Mouse (Mus musculus) forebrain, embryonic 12.5 days (tissue): ENCODE data around the gene Fam76a. TPM values are rescaled to one million over a fixed set of nuclear protein-coding genes. Genes with fewer than 3 reads are reported as not detected.

Source experiments
- ATAC-seq: fragments of 200-750 bp; cut with Nextera tagmentation; 2 replicates; pipeline ENCODE4 v1.8.0; 2017; ENCODE audit warnings: moderate TSS enrichment; ENCODE audit not compliant: low FRiP score
- H3K27ac ChIP-seq: fragments of 300-500 bp; sonication (generic); 2 replicates; pipeline ENCODE4 v1.5.1; 2016; ENCODE audit warnings: mild to moderate bottlenecking
- H3K27me3 ChIP-seq: fragments of 300-500 bp; sonication (generic); 2 replicates; pipeline ENCODE4 v1.6.1; 2016; ENCODE audit warnings: mild to moderate bottlenecking
- H3K36me3 ChIP-seq: fragments of 300-500 bp; sonication (generic); replicated peaks from 2 replicates; pipeline ENCODE4 v1.6.1; 2016; ENCODE audit warnings: mild to moderate bottlenecking
- H3K4me1 ChIP-seq: fragments of 300-500 bp; sonication (generic); 2 replicates; pipeline ENCODE4 v1.6.1; 2016
- H3K4me2 ChIP-seq: fragments of 300-500 bp; sonication (generic); 2 replicates; pipeline ENCODE4 v1.6.1; 2016; ENCODE audit warnings: mild to moderate bottlenecking, moderate library complexity
- H3K4me3 ChIP-seq: fragments of 300-500 bp; sonication (generic); replicated peaks from 2 replicates; pipeline ENCODE4 v1.5.1; 2016; ENCODE audit warnings: mild to moderate bottlenecking
- H3K9ac ChIP-seq: fragments of 300-500 bp; sonication (generic); 2 replicates; pipeline ENCODE4 v1.6.1; 2016; ENCODE audit warnings: mild to moderate bottlenecking
- H3K9me3 ChIP-seq: fragments of 300-500 bp; sonication (generic); 2 replicates; pipeline ENCODE4 v1.6.1; 2016
- WGBS: fragments of 180-500 bp; shearing (Covaris S2); methylation state at CpG from one replicate; pipeline ENCODE4 v1.1.7; 2016; 5-methylcytosine and 5-hydroxymethylcytosine counted together
- polyA plus RNA-seq: library from polyadenylated mRNA; unstranded; fragments of >200 nt; fragmentation: Nextera tagmentation; extraction: Ambion mirVana; gene quantifications from 2 replicates; pipeline ENCODE4 v1.2.1, GENCODE M21; 2016

Fam76a gene
- polyA plus RNA-seq: 30.3 and 31.3 TPM in 2 replicates

DNA sequence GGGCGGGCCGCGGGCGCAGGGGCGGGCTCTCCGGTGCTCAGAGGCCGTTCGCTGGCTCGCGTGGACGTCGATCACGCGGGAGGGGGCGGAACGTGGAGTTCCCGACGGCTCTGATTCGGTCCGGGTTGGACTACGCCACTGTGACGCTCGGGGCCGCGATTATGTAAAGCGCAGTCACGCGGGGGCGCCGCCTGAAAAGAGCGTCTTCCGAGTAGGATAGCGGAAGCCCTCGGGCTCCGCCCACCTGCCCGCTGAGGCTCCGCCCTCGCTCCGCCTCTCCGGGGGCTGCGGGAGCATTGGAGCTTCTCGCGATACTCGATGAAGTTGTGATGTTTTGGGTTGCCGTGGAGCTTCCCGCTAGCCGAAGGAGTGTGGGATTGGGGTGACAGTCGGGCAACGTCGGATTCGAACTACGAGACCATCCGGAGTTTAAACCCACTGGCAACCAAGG is at the start of gene Fam76a:
TSS of gene Fam76a (minus strand) at position 1 of the 451 bp plus-strand sequence.
- peak; percentile 98 for ATAC-seq
- Histone ChIP-seq H3K36me3 (peaks cover 17% of the 10 kb centered on the region; the same call in 1 of the 2 replicates), H3K4me2 (peak within 1 kb of the TSS; percentile 79), H3K27me3 (no peaks in the 10 kb centered on the region), H3K27ac (peak within 1 kb of the TSS; percentile 86), H3K9me3 (no peaks in the 10 kb centered on the region), H3K9ac (peak within 1 kb of the TSS; percentile 89), H3K4me1 (peaks cover 21% of the 10 kb centered on the region), H3K4me3 (peak within 1 kb of the TSS; percentile 89)
- under 1% methylated on average over 53 of the region's 53 CpGs for WGBS

DNA sequence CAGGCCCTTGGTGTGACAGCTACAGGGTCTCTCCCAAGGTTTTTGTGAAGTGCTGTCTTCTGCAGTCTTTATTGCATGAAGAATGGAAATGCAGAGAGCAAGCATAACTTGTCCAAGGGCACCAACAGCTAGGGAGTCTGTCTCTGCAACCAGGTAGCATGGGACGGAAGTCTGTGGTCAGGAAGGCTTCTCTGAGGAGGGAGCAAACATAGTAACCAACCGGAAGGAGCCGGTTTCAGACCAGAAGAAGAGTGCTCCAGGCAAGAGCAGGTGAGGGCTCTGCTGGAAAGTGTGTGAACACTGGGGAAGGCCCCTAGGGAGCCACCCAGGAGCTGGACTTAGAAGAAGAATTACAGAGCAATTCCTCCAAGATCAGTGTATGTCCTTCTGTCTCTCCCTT is 49.7 kb upstream of the Fam76a start:
- Histone ChIP-seq H3K27ac (no peak overlapping the region), H3K4me3 (no peak overlapping the region), H3K36me3 (no peaks in the 10 kb centered on the region), H3K4me1 (peaks cover 31% of the 10 kb centered on the region), H3K4me2 (no peak overlapping the region), H3K9ac (no peak overlapping the region), H3K27me3 (peaks cover 54% of the 10 kb centered on the region), H3K9me3 (no peaks in the 10 kb centered on the region)
- no peak for ATAC-seq
- 77% methylated on average over 3 of the region's 3 CpGs for WGBS

DNA sequence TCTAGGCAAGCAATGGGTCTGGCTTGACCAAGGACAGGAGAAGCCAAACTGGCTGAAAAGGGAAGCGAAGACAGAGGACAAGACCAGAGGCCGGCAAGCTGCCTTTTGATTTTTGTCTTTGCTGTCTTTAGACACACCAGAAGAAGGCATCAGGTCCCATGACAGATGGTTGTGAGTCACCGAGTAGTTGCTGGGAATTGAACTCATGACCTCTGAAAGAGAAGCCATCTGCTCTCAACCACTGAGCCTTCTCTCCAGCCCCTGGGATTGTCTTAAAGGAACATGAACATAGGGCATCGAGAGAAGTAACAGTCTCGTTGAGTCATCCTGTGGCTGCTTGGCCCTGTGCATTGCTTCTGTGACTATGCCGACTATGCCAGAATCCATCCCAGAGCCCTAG is 49.2 kb upstream of the Fam76a start:
- Histone ChIP-seq H3K27me3 (peaks cover 49% of the 10 kb centered on the region), H3K4me2 (no peak overlapping the region), H3K4me3 (no peak overlapping the region), H3K9me3 (no peaks in the 10 kb centered on the region), H3K4me1 (peaks cover 31% of the 10 kb centered on the region), H3K27ac (no peak overlapping the region), H3K36me3 (no peaks in the 10 kb centered on the region), H3K9ac (no peak overlapping the region)
- no peak for ATAC-seq
- 79% methylated on average over 6 of the region's 6 CpGs for WGBS

DNA sequence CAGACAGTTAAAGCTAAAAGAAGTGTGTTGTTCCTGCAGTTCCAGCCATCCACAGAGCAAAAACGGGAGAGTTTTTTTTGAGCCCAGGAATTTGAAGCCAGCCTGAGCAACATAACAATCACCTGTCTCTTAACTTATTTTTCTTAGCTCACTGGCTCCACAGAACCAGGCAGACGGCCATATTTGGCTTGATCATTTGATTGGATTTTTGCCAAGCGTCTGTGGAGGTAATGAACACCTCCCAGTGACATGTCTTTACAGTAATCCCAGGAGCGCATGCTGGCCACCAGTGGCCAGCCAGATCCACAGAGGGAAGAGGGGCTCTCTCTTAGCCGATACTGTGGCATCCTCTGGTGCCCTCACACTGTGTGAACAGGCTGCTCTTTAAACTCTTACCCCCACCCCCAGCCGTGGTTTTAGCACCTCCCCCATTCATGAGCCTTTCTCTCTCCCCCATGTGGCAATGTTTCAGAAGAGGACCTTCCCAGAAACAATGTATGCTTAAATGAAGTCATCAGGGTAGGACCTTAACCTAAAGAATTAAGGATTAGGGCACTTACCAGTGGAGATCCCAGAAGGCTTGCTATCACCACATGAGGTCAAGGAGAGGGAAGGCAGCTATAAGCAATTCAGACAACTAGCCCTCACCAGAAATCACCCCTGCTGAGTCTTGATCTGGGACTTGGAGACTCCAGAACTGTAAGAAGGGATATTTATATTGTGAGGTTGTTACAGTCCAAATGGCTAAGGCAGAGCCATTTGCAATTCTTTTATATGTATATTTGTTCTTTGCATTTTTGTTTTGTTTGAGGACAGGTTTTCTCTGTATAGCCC is 46.0 kb upstream of the Fam76a start:
- no peak for ATAC-seq
- no peak overlapping the region for H3K4me2 ChIP-seq
- H3K9me3 ChIP-seq: no peaks in the 10 kb centered on the region
- peaks cover 16% of the 10 kb centered on the region for H3K27me3 ChIP-seq
- no peak overlapping the region for H3K9ac ChIP-seq
- H3K27ac ChIP-seq: no peak overlapping the region
- no peak overlapping the region for H3K4me3 ChIP-seq
- H3K4me1 ChIP-seq: peaks cover 24% of the 10 kb centered on the region
- WGBS: 45% methylated on average over 6 of the region's 6 CpGs
- no peaks in the 10 kb centered on the region for H3K36me3 ChIP-seq

DNA sequence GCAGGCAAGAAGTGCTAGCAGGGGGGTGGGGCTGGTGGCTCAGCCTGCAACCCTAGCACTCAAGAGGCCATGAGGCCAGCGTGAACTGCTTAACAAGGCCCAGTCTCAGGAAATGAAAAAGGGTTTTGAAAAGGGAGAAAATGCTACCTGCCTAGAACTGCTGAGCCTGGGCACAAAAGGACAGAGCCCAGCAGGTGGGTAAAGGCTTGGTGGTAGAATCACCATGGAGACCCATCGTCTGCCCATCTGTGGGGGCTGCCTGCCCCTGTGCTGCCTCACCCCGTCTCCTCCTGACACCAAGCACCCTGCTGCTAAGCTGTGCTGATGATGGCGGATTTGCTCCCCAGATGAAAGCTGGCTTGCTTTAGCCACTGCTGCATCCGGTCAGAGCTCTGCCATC is 42.1 kb upstream of the Fam76a start:
- Histone ChIP-seq H3K4me1 (peaks cover 40% of the 10 kb centered on the region), H3K4me3 (no peak overlapping the region), H3K27me3 (no peaks in the 10 kb centered on the region), H3K9ac (no peak overlapping the region), H3K4me2 (no peak overlapping the region), H3K27ac (peak overlapping the region; percentile 78), H3K36me3 (no peaks in the 10 kb centered on the region), H3K9me3 (no peaks in the 10 kb centered on the region)
- WGBS: 17% methylated on average over 5 of the region's 5 CpGs
- ATAC-seq: no peak; the same call in 1 of the 2 replicates

DNA sequence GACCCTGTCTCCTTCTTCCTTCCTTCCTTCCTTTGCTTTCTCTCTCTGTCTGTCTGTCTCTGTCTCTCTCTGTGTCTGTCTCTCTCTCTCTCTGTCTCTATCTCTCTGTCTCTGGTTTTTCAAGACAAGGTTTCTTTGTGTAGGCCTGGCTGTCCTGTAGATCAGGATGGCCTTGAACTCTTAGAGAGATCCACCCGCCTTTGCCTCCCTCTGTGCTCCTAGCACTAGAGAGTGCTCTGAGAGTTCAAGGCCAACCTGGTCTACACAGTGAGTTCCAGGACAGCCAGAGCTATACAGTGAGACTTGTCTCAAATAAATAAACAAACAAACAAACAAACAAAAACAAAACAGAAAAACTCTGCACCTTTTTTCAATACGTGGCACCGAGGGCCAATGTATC is 41.7 kb upstream of the Fam76a start:
- 25% methylated on average over 3 of the region's 3 CpGs for WGBS
- no peak for ATAC-seq
- H3K9ac ChIP-seq: no peak overlapping the region
- peak overlapping the region; percentile 78; the same call in 1 of the 2 replicates for H3K27ac ChIP-seq
- no peaks in the 10 kb centered on the region for H3K27me3 ChIP-seq
- no peaks in the 10 kb centered on the region for H3K9me3 ChIP-seq
- no peaks in the 10 kb centered on the region for H3K36me3 ChIP-seq
- H3K4me3 ChIP-seq: no peak overlapping the region
- H3K4me2 ChIP-seq: no peak overlapping the region
- H3K4me1 ChIP-seq: peaks cover 45% of the 10 kb centered on the region

DNA sequence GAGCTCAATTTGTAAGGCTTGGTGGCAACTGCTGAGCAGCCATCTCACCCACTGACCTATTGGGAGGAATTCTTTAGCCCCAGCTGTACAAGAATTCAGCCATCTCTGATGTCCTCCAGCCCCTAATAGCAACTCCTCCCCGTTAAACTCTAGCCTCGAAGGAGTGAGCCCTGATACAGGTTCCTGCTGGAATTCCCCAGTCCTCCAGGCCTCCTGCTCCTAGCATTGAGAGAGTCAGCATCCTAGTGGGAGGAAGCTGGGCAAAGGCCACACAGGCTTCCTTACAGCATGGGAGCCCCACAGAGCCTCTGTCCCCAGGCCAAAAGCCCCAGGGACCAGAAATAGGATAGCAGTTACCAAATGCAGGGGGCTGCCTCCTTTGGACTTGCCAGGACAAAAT is 41.1 kb upstream of the Fam76a start:
- peaks cover 49% of the 10 kb centered on the region for H3K4me1 ChIP-seq
- 33% methylated on average over 2 of the region's 2 CpGs for WGBS

DNA sequence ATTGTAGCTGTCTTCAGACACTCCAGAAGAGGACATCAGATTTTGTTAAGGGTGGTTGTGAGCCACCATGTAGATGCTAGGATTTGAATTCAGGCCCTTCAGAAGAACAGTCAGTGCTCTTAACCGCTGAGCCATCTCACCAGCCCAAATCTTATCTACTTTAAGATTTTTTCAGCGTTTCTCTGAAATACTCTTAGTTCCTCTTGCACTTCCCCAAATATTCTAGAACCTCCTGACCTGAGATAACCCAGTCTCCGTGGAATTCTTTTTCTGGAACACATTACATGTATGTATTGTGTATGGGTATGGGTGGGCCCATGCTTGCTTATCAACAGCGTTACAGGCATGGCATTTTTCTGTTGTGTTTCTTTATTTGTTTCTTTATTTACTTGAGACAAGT is 40.3 kb upstream of the Fam76a start:
- Histone ChIP-seq H3K4me2 (no peak overlapping the region), H3K9ac (no peak overlapping the region), H3K4me3 (no peak overlapping the region), H3K9me3 (no peaks in the 10 kb centered on the region), H3K4me1 (peaks cover 45% of the 10 kb centered on the region), H3K27me3 (no peaks in the 10 kb centered on the region), H3K36me3 (no peaks in the 10 kb centered on the region), H3K27ac (no peak overlapping the region)
- no peak for ATAC-seq
- 93% methylated on average over 4 of the region's 4 CpGs for WGBS

More for the DNA sequence above, 41.1 kb upstream of the Fam76a start:
- no peak overlapping the region for H3K9ac ChIP-seq
- no peak for ATAC-seq
- H3K36me3 ChIP-seq: no peaks in the 10 kb centered on the region
- no peak overlapping the region for H3K4me3 ChIP-seq
- H3K27ac ChIP-seq: 0 out of 2 replicates have a peak overlapping the region, but pooled peaks have one; percentile 50
- H3K27me3 ChIP-seq: no peaks in the 10 kb centered on the region
- H3K9me3 ChIP-seq: no peaks in the 10 kb centered on the region
- H3K4me2 ChIP-seq: no peak overlapping the region

DNA sequence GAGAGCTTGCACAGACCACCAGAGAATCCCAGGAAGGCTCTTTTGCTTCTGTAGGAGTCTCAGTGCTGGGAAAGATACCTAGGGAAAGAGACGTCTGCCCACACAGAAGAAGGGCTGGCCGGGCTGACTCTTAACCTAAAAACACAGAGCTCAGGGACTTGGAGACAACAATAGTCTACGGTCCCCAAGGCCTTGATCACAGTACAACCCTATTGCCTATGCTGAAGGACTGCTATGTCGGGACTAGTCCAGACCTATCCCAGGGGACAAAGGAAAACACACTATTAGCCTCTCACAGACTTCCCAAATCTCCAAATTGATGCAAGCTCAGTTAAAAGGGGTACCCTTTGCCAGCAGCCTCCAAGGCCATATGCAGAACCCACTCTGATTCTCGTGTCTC is 39.5 kb upstream of the Fam76a start:
- WGBS: 77% methylated on average over 5 of the region's 5 CpGs
- H3K4me2 ChIP-seq: no peak overlapping the region
- H3K27ac ChIP-seq: no peak overlapping the region
- no peak overlapping the region for H3K4me3 ChIP-seq
- ATAC-seq: no peak
- H3K9ac ChIP-seq: no peak overlapping the region
- H3K4me1 ChIP-seq: peaks cover 45% of the 10 kb centered on the region
- H3K36me3 ChIP-seq: no peaks in the 10 kb centered on the region
- no peaks in the 10 kb centered on the region for H3K27me3 ChIP-seq
- H3K9me3 ChIP-seq: no peaks in the 10 kb centered on the region

DNA sequence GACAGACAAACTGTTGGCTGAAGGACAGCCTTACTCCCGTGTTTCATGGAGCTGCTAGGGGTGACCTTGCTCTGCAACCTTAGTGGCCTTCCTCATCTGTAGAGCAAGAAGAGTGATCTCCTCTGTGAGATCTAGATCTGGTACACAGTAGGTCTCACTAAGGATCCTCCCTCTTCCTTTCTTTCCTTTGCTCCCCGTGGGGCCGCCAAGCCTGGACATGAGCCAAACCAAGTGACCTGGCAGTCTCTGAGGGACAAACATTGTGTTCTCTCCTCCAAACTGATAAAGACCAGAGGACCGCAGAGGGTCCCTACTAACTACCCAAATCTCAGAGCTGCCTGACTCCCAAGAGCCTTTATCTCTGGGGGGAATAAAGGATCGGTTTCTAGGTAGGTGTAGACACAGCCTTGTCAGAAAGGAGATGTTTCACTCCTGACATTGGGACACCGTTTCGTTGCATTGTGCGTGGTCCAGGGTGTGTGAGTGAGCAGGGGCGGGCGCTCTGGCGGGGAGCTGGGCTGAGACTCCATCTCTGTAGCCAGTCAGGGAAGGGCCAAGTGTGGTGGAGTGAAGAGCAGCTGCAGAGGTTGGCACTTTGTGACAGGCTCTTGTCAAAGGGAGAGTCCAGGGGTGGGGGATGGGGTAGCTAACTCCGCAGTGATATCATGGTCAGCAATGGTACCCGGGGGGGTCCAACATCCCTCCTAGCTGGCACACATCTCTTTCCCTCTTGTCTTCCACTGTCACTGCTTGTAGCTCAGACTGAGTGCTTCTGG is 38.7 kb upstream of the Fam76a start:
- Histone ChIP-seq H3K4me3 (no peak overlapping the region), H3K9ac (no peak overlapping the region), H3K36me3 (no peaks in the 10 kb centered on the region), H3K4me1 (peaks cover 45% of the 10 kb centered on the region), H3K9me3 (no peaks in the 10 kb centered on the region), H3K27me3 (no peaks in the 10 kb centered on the region), H3K27ac (0 out of 2 replicates have a peak overlapping the region, but pooled peaks have one; percentile 3), H3K4me2 (no peak overlapping the region)
- 75% methylated on average over 13 of the region's 13 CpGs for WGBS
- ATAC-seq: no peak

DNA sequence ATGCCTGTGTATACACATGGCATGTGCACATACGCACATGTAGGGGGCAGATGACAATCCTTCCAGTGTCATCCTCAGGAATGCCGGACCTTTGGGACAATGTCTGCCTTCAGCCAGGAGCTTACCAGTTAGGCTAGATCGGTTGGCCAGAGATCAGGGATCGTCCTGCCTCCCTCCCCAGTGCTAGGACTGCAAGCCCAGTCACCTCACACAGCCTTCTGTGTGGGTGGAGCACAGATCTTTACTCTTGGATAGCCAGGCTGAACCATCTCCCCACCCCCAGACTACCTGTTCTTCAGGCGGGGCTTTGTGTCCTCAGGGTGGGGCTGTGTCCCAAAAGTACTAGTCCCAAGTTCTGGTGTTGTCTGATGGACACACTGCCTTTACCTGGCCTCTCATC is 38.0 kb upstream of the Fam76a start:
- H3K36me3 ChIP-seq: no peaks in the 10 kb centered on the region
- 73% methylated on average over 5 of the region's 5 CpGs for WGBS
- no peak for ATAC-seq
- no peak overlapping the region for H3K27ac ChIP-seq
- H3K9me3 ChIP-seq: no peaks in the 10 kb centered on the region
- no peak overlapping the region for H3K4me2 ChIP-seq
- H3K9ac ChIP-seq: no peak overlapping the region
- no peak overlapping the region for H3K4me3 ChIP-seq
- H3K4me1 ChIP-seq: peaks cover 45% of the 10 kb centered on the region
- no peaks in the 10 kb centered on the region for H3K27me3 ChIP-seq

DNA sequence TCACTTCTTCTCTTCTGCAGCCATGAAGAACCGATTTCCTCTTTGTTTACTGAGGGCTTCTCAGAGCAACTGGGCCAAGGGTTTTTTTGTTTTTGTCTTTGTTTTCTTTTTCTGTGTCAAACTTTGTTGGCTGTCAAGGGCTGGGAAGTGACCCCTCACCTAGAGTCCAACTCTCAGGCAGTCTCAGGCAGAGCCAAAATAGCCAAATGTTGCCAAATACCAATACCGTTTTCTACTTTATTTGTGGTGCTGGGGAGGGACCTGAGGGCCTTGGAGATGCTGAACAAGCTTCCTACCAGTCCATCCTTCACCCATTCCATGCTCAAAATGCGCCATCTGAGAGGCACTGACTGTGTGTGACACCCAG is 37.3 kb upstream of the Fam76a start:
- Histone ChIP-seq H3K9me3 (no peaks in the 10 kb centered on the region), H3K27ac (peak overlapping the region; percentile 83), H3K4me2 (no peak overlapping the region), H3K27me3 (no peaks in the 10 kb centered on the region), H3K36me3 (no peaks in the 10 kb centered on the region), H3K9ac (no peak overlapping the region), H3K4me3 (no peak overlapping the region), H3K4me1 (peaks cover 44% of the 10 kb centered on the region)
- no peak for ATAC-seq
- WGBS: 50% methylated on average over 3 of the region's 3 CpGs
